Mouse (Mus musculus): ENCODE measurements around the gene Paox.
"Not testable (repeated sequence)": the region's sequence is repeated elsewhere in the genome, so short reads cannot be mapped to it uniquely, and the experiment has no call there.

Gene Paox

DNA sequence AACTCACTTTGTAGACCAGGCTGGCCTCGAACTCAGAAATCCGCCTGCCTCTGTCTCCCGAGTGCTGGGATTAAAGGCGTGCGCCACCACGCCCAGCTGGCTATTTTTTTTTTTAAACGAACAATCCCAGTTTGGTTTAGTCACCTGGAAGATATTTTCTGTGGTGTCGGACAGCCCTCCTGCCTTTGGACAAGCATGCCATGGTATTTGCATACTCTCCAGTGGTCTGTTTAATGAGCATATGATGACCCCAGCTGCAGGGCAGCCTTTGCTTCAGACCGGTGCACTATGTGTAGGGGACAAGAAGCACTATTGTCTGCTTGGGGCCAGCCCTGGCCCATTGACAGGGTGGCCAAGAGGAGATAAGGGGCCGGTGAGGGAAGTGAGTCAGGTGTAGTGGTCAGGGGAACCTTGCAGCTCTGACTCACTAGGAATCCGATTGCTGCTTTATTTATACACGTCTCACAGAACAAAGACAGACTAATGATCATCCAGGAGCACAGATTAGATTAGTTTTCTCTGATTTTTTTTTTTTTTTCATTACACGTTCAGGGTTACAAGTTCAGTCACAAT lies 5.8 kb downstream of the Paox start:
- DNase-seq = no peak

DNA sequence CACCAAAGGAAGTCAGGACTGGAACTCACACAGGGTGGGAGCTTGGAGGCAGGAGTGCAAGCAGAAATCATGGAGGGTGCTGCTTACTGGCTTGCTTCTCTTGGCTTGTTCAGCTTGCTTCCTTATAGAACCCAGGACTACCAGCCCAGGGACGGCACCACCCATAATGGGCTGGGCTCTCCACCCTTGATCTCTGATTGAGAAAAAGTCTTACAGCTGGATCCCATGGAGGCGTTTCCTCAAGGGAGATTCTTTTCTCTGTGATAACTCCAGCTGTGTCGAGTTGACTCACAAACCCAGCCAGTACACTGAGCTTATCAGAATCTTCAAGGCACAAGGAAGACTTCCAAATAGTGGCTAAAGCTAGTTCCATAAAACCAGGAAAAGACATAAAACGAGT lies 7.2 kb downstream of the Paox start:
- no peak for DNase-seq

DNA sequence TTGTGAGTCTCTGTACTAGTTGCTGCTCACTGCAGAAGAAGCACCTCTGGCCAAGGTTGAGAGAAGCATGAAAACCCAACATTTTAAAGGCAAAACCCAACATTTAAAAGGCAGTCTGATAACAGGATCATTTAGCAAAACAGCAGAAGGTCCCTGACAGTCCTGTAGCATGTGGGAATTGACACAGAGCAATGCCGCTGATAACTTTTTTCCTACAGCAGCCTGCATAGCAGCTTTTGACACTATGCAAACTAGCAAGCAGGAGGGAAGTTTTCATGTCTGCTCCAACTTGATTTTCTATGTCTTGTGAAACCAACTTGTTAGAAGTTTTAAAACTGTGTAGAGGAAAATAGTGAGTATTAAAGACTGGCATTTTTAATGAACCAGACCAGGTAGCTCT lies 8.8 kb downstream of the Paox start:
- no peak for DNase-seq

DNA sequence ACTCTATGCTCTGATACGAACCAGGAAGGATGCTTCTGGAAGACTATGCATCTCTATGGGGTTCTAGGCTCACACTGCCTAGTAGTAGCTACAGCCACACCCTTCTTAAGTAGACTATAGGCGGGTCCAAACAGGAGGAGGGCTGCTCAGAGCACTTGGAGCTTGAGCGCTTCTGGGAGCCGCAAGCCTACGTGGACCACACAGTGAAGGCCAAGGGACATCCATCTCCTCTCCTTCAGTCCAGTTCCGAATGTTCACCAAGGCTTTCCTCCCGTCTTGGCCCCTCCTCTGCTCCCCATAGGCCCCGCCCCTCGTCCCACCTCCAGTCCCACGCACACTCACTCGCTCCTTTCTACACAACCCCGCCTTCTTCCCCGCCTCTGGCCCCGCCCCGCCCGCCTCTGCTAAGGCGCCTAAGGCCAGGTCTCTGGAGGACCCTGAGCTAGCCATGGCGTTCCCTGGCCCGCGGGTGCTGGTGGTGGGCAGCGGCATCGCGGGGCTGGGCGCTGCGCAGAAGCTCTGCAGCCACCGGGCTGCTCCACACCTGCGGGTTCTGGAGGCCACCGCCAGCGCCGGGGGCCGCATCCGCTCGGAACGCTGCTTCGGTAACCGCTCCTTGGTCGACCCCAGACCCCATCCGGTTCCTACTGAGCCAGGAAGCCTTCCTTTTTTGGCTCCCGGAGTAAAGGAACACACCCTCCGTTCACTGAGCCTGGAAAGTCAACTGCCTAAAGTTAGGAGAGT lies 9.9 kb downstream of the Paox start:
- DNase-seq = peak; percentile 98

DNA sequence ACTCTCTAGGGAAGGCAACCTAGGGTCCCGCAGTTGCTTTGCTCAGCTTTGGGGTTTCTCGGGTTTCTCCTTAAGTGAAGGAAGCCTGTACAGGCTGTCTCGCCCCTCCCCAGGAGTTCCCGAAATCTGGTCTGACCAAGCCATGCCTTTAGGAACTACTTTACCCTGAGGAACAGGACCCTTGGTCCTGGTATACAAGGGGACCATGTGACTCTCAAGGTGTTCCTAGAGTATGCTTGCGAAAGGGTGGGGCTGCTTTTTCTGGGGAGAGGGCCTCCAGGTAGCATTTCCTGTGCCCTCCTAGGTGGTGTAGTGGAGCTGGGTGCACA lies 10.4 kb downstream of the Paox start:
- no peak for DNase-seq

DNA sequence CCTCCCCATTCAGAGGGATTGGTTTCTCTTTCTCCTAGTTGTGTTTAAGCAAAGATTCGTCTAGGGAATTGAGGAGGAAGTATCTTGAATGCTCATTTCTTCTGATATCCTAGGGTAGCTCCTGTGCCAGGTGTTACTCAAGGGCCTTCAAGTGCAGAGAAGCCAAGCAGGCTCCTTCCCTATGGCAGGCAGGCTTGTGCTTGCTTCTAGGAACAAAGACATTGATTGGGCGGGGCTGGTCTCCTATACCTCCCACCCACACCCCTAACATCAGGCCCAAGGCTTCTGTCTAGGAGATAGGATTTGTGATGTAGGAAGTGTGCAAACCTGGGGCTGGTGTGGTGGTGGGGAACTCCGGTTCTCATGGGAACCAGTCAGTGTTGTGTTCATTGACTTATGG lies 11.3 kb downstream of the Paox start:
- DNase-seq = no peak

DNA sequence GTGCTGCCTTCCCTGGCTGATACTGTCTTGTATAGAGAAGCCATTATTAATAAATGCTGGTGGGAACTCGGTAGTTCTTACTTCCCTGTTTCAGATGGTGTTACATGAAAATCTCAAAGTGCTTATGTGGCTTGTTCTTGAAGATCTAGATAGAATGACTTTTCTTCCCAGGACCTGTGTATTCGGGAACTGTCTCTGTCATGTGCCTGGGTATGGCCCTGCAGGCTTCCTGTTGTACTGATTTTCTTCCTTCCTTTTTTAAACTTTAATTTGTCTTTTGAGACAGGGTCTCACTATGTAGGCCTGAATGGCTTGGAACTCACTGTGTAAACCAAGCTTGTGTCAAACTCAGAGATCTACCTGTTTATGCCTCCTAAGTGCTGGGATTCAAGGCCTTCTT lies 12.3 kb downstream of the Paox start:
- no peak for DNase-seq

DNA sequence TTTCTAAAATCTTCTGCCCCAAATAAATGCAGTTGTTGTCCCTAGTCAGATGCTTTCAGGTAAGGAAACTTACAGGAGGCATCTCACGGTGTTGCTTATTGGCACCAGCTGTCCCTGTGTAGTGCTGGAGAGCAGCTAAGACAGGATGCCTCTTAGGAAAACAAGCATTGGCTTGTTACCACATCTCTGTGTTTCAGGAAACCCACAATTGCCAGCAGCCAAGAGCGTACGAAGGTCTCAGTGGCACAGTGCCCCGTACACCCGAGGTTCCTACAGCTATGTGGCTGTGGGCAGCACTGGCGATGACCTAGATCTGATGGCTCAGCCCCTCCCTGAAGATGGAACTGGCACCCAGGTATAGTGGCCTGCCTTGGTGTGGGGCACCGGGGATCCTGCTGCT lies 16.6 kb downstream of the Paox start:
- peak in 1 of 2 experiments; percentile 8 for DNase-seq

DNA sequence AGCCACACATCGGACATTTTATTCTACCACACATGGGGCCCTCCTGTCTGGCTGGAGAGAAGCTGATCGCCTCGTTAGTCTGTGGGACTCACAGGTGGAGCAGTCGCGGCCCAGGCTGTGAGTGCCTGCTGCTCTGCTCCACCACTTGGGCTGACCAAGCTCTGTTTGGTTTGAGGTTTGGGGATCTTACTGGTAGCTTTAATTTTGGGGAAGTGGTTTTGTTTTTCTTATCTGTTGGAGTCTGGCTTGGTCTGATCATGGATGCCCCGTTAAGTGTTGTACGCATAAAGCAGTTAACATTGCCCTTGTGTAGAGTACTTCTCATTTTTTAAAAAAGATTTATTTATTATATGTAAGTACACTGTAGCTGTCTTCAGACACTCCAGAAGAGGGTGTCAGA lies 18.4 kb downstream of the Paox start:
- DNase-seq = not testable (repeated sequence)

DNA sequence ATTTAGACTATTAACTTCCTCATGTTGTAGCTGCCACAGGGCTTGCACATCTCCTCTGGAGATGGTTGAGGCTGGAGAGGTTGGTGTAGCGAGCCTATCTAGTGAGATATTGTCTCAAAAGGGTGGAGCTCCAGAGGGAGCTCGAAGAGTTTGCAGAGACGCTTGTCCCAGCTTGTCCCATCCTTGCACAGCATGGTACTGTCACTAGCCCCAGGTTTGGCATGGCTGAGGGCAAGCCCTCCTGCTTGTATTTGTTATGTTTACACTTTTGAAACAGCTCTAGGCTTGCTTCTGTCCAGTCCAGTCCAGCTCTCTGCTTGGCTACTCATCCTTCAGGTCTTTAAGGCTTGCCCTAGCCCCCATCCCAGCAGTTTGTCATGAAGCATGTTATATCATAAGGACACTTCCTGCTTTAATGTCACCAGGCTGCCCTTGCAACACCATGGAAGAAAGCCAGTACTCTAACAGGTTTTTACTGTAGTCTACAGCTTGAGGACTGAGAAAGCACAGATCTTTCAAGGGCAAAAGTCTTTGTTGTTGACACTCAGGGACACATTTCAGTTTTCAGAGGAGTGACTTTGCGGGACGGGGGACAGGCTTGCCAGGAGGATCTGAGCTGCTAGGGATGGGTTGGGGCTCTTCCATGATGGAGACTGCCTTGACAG lies 19.6 kb downstream of the Paox start:
- peak in 1 of 2 experiments; percentile 15 for DNase-seq

DNA sequence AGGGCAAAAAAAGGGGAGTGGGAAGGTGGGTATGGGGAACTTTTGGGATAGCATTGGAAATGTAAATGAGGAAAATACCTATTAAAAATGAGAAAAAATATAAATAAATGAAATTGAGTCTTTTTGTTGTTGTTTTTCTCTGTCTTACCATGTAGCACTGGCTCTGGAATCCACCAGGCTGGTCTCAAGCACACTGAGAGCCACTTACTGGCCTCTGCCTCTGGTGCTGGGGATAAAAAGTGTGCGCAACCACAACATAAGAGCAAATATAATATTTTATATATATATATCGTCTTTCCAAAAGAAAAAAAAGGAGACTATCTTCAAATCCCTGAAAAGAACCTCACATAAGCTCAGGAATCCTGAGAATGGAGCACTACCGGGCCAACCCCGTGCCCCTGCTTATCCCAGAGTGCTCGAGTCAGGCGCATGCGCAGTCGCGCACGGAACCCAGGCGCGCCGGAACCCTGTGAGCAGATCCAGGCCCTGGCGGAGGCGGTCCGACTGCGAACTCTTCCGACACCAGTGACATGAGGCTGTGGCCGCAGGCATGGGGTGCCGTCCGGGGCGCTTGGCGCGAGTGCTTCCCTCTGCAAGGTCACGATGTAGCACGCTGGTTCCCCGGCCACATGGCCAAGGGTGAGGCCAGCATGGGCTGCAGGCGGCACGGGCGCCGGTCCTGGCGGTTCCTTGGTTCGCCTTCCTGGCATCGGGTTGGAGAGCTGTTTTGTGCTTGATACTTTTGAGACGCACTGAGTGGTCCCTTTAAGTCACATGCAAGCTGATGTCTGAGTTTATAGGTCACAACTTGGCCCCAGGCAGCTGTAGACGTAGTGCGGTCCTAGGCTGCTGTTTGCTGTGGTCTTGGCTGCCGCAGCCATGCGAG lies 21.8 kb downstream of the Paox start, which contains the start of gene Mtg1:
TSS of gene Mtg1 (plus strand) at position 430 of the 886 bp plus-strand sequence.
- DNase-seq = peak; percentile 96 to 97

DNA sequence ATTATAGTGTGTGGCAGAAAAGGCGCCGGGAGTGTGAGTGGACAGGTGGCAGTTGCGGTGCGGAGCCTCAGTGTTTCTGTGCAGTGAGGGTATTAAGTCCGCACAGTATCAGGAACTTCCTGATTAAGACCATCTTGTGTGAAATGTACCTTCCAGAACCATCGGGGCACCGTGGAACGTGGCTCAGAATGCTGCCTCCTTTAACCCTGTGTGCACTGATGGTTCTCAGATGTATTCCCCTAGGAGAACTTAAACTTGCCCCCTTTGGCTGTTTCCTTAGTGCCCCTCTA lies 22.4 kb downstream of the Paox start:
- DNase-seq = no peak

DNA sequence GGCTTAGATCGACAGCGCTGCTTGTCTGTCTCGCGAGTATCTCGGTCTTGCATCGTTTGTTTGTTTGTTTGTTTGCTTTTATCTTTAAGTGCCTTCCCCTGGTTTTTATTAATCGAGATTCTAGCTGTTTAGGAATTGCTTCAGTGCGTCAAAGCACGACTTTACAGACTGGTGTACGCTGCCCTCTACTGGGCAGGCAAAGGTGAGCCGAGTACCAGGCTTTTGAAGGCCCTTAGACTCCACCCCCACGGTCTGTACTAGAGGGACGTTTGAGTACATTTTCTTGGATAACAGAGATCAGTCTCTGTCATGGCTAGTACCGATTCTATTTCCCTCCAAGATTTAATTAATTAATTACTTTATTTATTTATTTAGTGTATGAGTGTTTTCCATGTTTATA lies 25.8 kb downstream of the Paox start:
- DNase-seq = peak; percentile 77 to 79

DNA sequence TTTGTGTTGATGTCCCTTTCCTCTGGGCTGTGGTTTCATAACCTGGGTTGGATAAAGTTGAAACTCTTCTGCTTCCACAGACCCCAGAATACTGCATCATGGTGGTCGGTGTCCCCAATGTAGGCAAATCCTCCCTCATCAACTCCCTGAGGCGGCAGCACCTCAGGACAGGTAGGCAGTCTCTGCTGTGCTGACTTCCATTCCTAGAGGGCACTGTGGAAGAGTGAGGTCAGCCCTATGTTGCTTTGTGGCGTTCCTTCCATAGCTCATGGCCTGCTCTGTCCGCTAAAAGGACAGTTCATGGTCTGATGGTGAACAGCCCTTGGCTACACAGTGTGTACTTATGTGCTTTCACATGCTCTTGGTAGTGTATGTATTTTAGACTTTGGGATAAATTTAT lies 29.0 kb downstream of the Paox start:
- no peak for DNase-seq

DNA sequence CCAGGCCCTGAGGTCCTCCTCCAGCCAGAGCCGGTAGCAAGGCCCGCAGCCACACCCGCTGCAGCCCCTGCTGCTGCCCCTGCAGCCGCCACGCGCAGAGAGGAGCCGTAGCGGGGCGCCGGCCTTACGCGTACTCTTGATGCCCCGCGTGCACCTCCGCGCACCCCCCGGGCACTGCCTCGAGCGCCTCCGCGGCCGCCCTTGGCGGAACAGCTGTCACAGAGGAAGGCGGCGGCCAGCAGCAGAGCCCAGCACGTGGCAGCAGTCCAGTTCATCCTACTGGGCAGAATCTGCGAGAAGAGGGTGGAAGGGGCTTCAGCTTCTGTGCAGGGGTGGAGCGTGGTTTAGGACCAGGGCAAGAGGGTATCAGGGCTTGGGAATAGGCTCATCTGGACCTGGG lies 37.8 kb downstream of the Paox start:
- DNase-seq = no peak

DNA sequence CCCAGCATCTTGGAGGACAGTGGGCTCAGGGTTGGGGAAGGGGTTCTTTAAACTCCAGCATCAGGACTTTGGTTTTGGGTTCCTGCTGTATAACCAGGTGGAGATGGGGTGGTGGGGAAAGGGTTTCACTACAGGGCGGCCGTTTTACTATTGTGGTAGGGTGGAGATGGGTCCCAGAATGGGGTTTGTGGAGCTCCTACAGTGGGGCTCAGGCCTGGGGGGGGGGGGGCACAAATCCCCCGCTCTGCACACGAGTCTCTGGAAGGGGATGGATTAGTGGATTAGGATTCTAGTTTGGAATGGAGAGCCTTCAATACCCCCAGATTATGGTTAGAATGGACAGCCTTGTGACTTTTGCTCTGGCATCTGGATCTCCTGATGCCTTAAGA lies 38.2 kb downstream of the Paox start:
- no peak for DNase-seq

DNA sequence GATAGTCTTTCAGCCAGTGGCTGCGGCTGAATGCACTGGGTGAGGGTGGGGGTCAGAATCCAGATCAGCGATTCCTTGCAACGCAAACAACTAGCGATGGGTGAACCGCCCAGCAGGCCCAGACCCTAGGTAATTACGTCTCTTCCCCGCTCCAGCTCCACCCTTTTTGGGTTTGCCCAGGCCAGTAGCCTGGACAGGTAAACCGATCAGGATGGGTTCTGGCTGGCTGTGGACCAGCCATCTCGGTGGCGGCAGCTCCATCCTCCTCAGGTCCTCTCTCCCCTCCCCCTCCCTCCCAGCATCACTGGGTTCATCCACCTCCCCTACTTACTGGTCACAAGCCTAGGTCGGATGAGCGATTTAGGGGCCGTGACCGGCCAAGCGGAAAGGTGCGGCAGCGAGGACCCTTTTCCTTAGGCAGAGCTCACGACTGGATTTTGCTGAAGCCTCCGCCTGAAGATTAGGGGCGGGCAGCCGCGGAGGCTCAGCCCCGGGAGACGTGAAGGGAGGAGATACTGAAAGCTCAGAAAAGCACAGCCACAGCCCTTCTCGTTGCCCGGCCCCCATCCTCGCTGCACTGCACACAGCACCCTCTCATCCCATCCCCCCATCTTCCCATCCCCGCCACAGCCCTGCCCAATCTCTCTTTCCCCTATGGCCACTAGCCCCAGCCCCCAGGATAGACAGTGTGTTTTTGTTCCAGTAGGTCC lies 38.8 kb downstream of the Paox start, which contains the start of gene Sprn:
TSS of gene Sprn (minus strand) at position 660 of the 710 bp plus-strand sequence.
- no peak for DNase-seq

DNA sequence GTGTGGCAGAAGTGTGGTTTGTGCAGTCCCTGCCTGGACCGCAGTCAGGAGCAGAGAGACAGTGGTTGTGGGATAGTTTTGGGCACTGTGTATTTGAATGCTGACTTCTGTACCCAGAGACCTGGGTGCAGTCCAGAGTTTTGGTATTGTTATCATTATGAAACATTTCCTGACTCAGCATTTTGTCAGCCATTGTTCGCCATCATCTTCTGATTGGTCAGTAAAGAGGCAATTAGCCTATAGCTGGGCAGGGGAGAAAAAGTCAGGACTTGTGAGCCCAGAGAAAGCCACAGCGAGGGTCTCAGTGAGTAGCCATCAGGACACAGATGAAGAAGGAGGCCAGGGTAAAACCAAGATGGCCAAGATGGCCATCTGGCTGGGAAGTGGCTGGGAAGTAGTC lies 44.8 kb downstream of the Paox start:
- DNase-seq = no peak

DNA sequence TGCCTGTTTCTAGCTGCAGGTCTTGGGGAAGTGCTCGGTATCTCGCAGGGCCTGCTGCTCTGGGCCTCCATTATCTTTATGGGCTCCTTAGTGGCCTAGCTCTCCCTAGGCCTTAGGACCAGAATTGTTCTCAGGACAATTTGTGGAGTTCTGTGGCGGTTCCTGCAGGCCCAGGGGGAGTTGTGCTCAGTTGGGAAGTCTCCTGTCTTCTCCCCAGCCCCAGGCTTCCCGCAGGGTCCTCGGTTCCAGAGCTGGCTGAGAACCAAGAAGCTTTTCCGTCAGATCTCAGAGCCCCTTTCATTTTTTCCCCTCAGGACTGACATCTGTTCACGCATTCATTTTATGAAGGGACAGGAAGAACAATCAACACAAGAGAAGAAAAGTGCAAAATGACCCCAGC lies 49.1 kb downstream of the Paox start, which contains the start of gene Olfr522:
TSS of gene Olfr522 (minus strand) at position 101 of the 400 bp plus-strand sequence.
- DNase-seq = no peak

DNA sequence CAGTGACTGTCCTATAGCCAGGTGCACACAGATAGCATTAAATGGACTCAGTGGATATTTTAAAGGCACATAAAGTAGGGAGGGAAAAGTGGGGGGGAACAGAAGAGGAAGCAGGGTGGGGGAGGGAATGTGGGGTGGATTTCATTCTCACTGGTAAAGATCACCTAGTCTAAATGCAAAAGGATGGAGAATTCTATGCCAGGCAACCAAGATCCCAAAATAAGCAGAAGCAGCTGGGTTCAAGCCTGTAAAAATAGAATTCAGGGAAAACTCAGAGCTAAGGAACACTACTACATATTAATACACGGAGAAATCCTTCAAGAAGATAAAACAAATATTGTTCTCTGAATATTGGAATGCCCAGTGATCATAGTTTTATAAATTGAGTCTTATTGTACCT lies 52.4 kb downstream of the Paox start:
- no peak for DNase-seq

DNA sequence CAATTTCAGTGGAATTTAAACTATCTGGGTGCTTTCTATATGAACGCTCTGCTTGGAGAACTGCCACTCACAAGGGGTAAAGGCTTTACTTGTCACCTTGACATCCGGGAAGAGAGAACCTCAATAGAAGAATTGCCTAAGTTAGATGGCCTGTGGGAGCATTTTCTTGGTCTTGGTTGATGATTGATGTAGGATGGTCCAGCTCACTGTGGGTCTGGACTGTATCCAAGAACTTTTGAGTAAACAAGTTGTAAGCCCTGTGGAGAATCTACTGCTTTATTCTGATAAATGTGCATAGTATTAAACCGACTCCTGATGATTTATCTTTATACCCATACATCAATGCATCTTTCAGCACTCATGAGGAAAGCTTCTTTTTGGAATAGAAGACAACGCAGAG lies 53.8 kb downstream of the Paox start:
- no peak for DNase-seq

DNA sequence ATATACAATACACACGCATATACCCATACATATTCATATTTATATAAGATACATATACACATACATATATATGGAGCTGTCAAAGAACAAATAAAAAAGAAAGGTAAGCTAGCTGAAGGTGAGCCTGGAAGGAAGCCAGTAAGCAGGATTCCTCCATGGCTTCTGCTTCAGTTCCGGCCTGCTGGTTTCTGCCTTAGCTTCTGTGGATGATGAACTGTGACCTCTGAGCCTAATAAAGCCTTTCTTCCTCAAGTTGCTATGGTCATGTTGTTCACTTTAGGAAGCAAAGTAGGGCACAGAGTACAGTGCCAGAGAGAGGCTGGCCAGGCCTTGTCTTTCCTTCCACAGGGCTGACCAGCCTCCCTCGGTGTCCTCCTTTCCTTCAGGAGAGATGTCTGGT lies 55.3 kb downstream of the Paox start:
- peak; percentile 8 to 55 for DNase-seq

DNA sequence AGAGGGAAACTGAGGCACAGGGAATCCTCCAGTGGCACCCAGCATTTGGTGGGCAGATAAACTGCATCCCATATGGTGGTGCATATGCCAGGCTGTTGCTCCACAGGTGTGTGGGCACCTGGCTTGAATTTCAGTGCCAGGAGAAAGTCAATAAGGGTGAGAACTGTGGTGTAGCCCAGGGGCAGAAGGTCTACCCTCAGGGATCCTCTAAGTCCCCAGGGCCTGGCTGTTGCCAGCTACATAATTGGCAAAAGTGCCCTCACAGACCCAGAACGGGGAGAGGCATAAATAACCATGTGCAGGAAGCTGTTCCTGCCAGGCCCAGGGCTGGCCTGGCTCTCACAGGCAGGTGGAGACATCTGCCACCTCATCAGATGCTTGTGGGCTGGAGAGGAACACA lies 57.3 kb downstream of the Paox start, which contains the start of gene Olfr523:
TSS of gene Olfr523 (plus strand) at position 282 of the 400 bp plus-strand sequence.
- no peak for DNase-seq

Measured in kidney, postnatal 25 days (tissue).